Comparison of ENCODE assay signal across 11 mouse cellular contexts in the genomic region with DNA sequence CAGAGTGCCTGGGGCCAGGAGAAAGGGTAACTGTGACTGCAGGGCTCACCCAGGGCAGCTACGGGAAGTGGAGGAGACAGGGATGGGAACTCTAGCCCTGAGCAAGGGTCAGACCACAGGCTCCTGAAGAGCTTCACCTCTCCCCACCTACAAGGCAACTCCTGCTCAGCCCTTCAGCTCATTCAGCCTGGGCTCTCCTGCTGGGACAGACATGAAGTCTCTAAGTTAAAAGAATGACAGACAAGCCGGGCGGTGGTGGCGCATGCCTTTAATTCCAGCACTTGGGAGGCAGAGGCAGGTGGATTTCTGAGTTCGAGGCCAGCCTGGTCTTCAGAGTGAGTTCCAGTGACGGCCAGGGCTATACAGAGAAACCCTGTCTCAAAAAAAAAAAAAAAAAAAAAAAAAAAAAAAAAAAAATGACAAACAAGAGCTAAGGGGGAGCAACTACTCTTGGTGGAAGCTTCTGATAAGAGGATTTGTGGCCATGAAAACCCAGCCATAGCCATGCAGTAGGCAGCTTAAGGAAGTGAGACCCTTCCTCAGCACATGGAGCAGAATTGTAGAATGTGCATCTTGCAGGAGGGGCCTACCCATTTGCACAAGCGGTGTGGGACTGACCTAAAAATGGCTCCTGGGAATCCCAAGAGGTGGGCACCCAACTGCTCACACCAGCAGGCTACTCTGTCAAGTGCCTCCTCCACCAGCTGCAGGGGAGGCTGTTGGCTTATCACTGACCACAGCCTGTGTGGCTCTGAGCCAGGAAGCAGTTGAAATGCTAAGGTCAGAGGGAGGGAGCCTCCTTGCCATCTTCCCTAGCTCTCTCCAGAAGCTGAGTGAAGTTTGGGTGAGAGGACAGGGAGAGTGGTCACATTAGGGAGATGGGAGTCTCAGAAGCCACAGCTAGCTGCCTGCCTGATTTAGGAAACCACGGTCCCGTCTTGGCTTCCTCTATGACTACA. TPM values are rescaled to one million over a fixed set of nuclear protein-coding genes. Genes with fewer than 3 reads are reported as not detected.
DNase-seq lines count a peak whose midpoint lies in the region; ATAC-seq and TF ChIP-seq lines count a peak whose summit lies in the region.
"Had no signal": no experiment of that assay in that cellular context is flagged by ENCODE, and none has a peak within 500 bp of the region (broad histone marks: within the 10 kb centered on the region; RNA-seq: fewer than 3 reads in every experiment).

No protein-coding gene starts in this region.

- ATAC-seq in forebrain, embryonic 13.5 days, result no peak
- ATAC-seq in liver, postnatal 0 days, result peak; percentile 71

- H3K9me3 ChIP-seq in forebrain, embryonic 13.5 days (replicated peaks), result no peaks in the 10 kb centered on the region
- no peaks in the 10 kb centered on the region for H3K9me3 ChIP-seq in liver, postnatal 0 days (ENCODE audit: low read length)
- H3K9me3 ChIP-seq: embryonic facial prominence, embryonic 13.5 days had no signal

- peaks cover 89% of the 10 kb centered on the region for H3K4me1 ChIP-seq in thymus, adult 2 months (replicated peaks; ENCODE audit: control insufficient read depth, insufficient read depth, low read length)
- peaks cover 42% of the 10 kb centered on the region for H3K4me1 ChIP-seq in forebrain, embryonic 13.5 days
- peaks cover 43% of the 10 kb centered on the region for H3K4me1 ChIP-seq in liver, postnatal 0 days (ENCODE audit: insufficient read depth)

- TF ChIP-seq CTCF in thymus, adult 2 months (IDR thresholded peaks at IDR 0.05; ENCODE audit: borderline replicate concordance, control insufficient read depth, extremely low read depth, insufficient read depth, low read length, poor library complexity), result no peak
- TF ChIP-seq CTCF in liver, postnatal 0 days (IDR thresholded peaks at IDR 0.05; ENCODE audit: low read depth), result no peak

- DNase-seq in thymus, postnatal 4 days, result peak; percentile 26
- DNase-seq in thymus, adult 2 months, result no peak
- DNase-seq in liver, postnatal 0 days, result peak; percentile 71
- no peak for DNase-seq in kidney, postnatal 4 days
- no peak for DNase-seq in lung, postnatal 14 days
- DNase-seq in urinary bladder, postnatal 25 days (ENCODE audit: low spot score), result no peak
- DNase-seq in cerebellum, postnatal 25 days, result no peak
- DNase-seq: lung, adult 2 months had no signal

- no peak for TF ChIP-seq POLR2A in thymus, adult 2 months (IDR thresholded peaks at IDR 0.05; ENCODE audit: control insufficient read depth, extremely low read depth, insufficient read depth, low read length, poor library complexity)

- peak overlapping the region; percentile 93 for H3K4me2 ChIP-seq in forebrain, embryonic 13.5 days
- H3K4me2 ChIP-seq in liver, postnatal 0 days (ENCODE audit: low read depth, low read length), result peak overlapping the region; percentile 35

- H3K27me3 ChIP-seq in thymus, adult 2 months (ENCODE audit: control insufficient read depth, insufficient read depth, low read length), result peaks cover 3% of the 10 kb centered on the region; the same call in 1 of the 2 replicates
- no peaks in the 10 kb centered on the region for H3K27me3 ChIP-seq in forebrain, embryonic 13.5 days
- peaks cover 54% of the 10 kb centered on the region for H3K27me3 ChIP-seq in liver, postnatal 0 days (ENCODE audit: insufficient read depth, low read length)

- H3K27ac ChIP-seq in thymus, adult 2 months (ENCODE audit: control insufficient read depth, insufficient read depth, low read length), result no peak overlapping the region
- peak overlapping the region; percentile 98; the same call in 1 of the 2 replicates for H3K27ac ChIP-seq in forebrain, embryonic 13.5 days
- H3K27ac ChIP-seq in liver, postnatal 0 days (ENCODE audit: low read depth), result no peak overlapping the region
- H3K27ac ChIP-seq: embryonic facial prominence, embryonic 13.5 days had no signal

- WGBS in thymus, adult 2 months, result 41% methylated on average over 9 of the region's 9 CpGs
- 84% methylated on average over 9 of the region's 9 CpGs for WGBS in forebrain, embryonic 13.5 days
- WGBS in liver, postnatal 0 days (ENCODE audit: insufficient replicate concordance), result 35% methylated on average over 9 of the region's 9 CpGs

- peak overlapping the region; percentile 100 for H3K9ac ChIP-seq in forebrain, embryonic 13.5 days
- H3K9ac ChIP-seq in liver, postnatal 0 days (replicated peaks), result no peak overlapping the region
- H3K9ac ChIP-seq: embryonic facial prominence, embryonic 13.5 days had no signal

- TF ChIP-seq EP300 in liver, postnatal 0 days (IDR thresholded peaks at IDR 0.05; ENCODE audit: low read depth), result peak; percentile 79

- H3K36me3 ChIP-seq in thymus, adult 2 months (ENCODE audit: control insufficient read depth, insufficient read depth, low read length), result no peaks in the 10 kb centered on the region
- H3K36me3 ChIP-seq in forebrain, embryonic 13.5 days (ENCODE audit: poor library complexity, severe bottlenecking), result no peaks in the 10 kb centered on the region
- no peaks in the 10 kb centered on the region for H3K36me3 ChIP-seq in liver, postnatal 0 days (replicated peaks; ENCODE audit: insufficient read depth, low read length)
- H3K36me3 ChIP-seq: embryonic facial prominence, embryonic 13.5 days had no signal

- H3K4me3 ChIP-seq in thymus, adult 2 months (ENCODE audit: control insufficient read depth, insufficient read depth, low read length), result no peak overlapping the region
- H3K4me3 ChIP-seq in forebrain, embryonic 13.5 days, result peak overlapping the region; percentile 94; the same call in 1 of the 2 replicates
- no peak overlapping the region for H3K4me3 ChIP-seq in liver, postnatal 0 days (ENCODE audit: low read depth, low read length)
- H3K4me3 ChIP-seq: embryonic facial prominence, embryonic 13.5 days had no signal

RNA-seq across cellular contexts. Expression of gene Mc1r, which starts 2.0 kb away (rescaled TPM):
- polyA plus RNA-seq in thymus, adult 2 months (2012; rRNA removed), result 0.34 and 0.46 TPM in 2 replicates
- 0.15 and 0.27 TPM in 2 replicates for polyA plus RNA-seq in forebrain, embryonic 13.5 days (2015; fragmentation: Nextera tagmentation; extraction: Ambion mirVana)
- not detected in 2 replicates for polyA plus RNA-seq in liver, postnatal 0 days (2015; fragmentation: Nextera tagmentation; extraction: Ambion mirVana)
- polyA plus RNA-seq: intestine, embryonic 14.5 days; lung, adult 2 months had no signal

RNA-seq across cellular contexts. Expression of gene Tubb3, which starts 2.4 kb away (rescaled TPM):
- polyA plus RNA-seq in thymus, adult 2 months (2012; rRNA removed), result 19.4 and 31.5 TPM in 2 replicates
- polyA plus RNA-seq in forebrain, embryonic 13.5 days (2015; fragmentation: Nextera tagmentation; extraction: Ambion mirVana), result 1,305 and 1,381 TPM in 2 replicates
- 0.20 and 0.24 TPM in 2 replicates for polyA plus RNA-seq in liver, postnatal 0 days (2015; fragmentation: Nextera tagmentation; extraction: Ambion mirVana)

RNA-seq across cellular contexts. Expression of gene Def8, which starts 14.5 kb away (rescaled TPM):
- 31.1 and 32.6 TPM in 2 replicates for polyA plus RNA-seq in thymus, adult 2 months (2012; rRNA removed)
- 38.9 and 41.2 TPM in 2 replicates for polyA plus RNA-seq in forebrain, embryonic 13.5 days (2015; fragmentation: Nextera tagmentation; extraction: Ambion mirVana)
- polyA plus RNA-seq in liver, postnatal 0 days (2015; fragmentation: Nextera tagmentation; extraction: Ambion mirVana), result 10.1 and 11.6 TPM in 2 replicates

RNA-seq across cellular contexts. Expression of gene Tcf25, which starts 35.3 kb away (rescaled TPM):
- polyA plus RNA-seq in thymus, adult 2 months (2012; rRNA removed), result 256 and 261 TPM in 2 replicates
- polyA plus RNA-seq in forebrain, embryonic 13.5 days (2015; fragmentation: Nextera tagmentation; extraction: Ambion mirVana), result 190 and 207 TPM in 2 replicates
- 54.1 and 54.9 TPM in 2 replicates for polyA plus RNA-seq in liver, postnatal 0 days (2015; fragmentation: Nextera tagmentation; extraction: Ambion mirVana)

Comparison
In these comparisons a context has a peak if more than half of its experiments do, and no peak if none do; other contexts are left out.
1. DNase-seq: peak in thymus, postnatal 4 days (single experiment) and liver, postnatal 0 days (single experiment); none in thymus, adult 2 months (single experiment), kidney, postnatal 4 days (0 of 2), lung, postnatal 14 days (single experiment), urinary bladder, postnatal 25 days (single experiment) and cerebellum, postnatal 25 days (0 of 2).
2. RNA of gene Tubb3, which starts 2.4 kb away (polyA plus RNA-seq): 1,305 to 1,381 TPM in forebrain, embryonic 13.5 days; 19.4 to 31.5 TPM in thymus, adult 2 months and 0.20 to 0.24 TPM in liver, postnatal 0 days; every median in the first group is over 10 times any median in the second.